Mouse (Mus musculus) limb, embryonic 11.5 days (tissue): ENCODE results near the gene Wnt4. TPM values are rescaled to one million over a fixed set of nuclear protein-coding genes. Genes with fewer than 3 reads are reported as not detected.

Experiments used
- ATAC-seq: fragments of 200-750 bp; cut with Nextera tagmentation; 2 replicates; pipeline ENCODE4 v1.8.0; 2017; ENCODE audit warnings: low read depth; ENCODE audit not compliant: insufficient number of reproducible peaks, low FRiP score, low TSS enrichment
- DNase-seq: peaks from one replicate; pipeline ENCODE4 v3.0.0-alpha.2; 2015; ENCODE audit warnings: low spot score
- H3K27ac ChIP-seq: fragments of 300-500 bp; sonication (generic); replicated peaks from 2 replicates; pipeline ENCODE4 v1.5.1; 2014; ENCODE audit warnings: low read depth, mild to moderate bottlenecking, low read length
- H3K27me3 ChIP-seq: fragments of 300-500 bp; sonication (generic); 2 replicates; pipeline ENCODE4 v1.6.1; 2014; ENCODE audit warnings: mild to moderate bottlenecking, low read length, mixed read lengths; ENCODE audit not compliant: control insufficient read depth, insufficient read depth
- H3K36me3 ChIP-seq: fragments of 300-500 bp; sonication (generic); 2 replicates; pipeline ENCODE4 v1.6.1; 2014; ENCODE audit warnings: mild to moderate bottlenecking, low read length, moderate library complexity, mixed read lengths; ENCODE audit not compliant: control insufficient read depth, insufficient read depth
- H3K4me1 ChIP-seq: fragments of 300-500 bp; sonication (generic); 2 replicates; pipeline ENCODE4 v1.6.1; 2014; ENCODE audit warnings: low read length, mixed read lengths; ENCODE audit not compliant: control insufficient read depth, insufficient read depth
- H3K4me2 ChIP-seq: fragments of 300-500 bp; sonication (generic); 2 replicates; pipeline ENCODE4 v1.6.1; 2014; ENCODE audit warnings: low read depth, mild to moderate bottlenecking, moderate library complexity; ENCODE audit not compliant: severe bottlenecking
- H3K4me3 ChIP-seq: fragments of 300-500 bp; sonication (generic); 2 replicates; pipeline ENCODE4 v1.5.1; 2014; ENCODE audit warnings: low read depth, low read length
- H3K9ac ChIP-seq: fragments of 300-500 bp; sonication (generic); 2 replicates; pipeline ENCODE4 v1.6.1; 2014; ENCODE audit warnings: mild to moderate bottlenecking, low read length
- H3K9me3 ChIP-seq: fragments of 300-500 bp; sonication (generic); 2 replicates; pipeline ENCODE4 v1.6.1; 2016; ENCODE audit warnings: low read length; ENCODE audit not compliant: control insufficient read depth
- WGBS: fragments of 180-500 bp; shearing (Covaris S2); extraction: QIAGEN DNeasy Blood & Tissue Kit; methylation state at CpG from one replicate; pipeline ENCODE4 v1.1.7; 2014; 5-methylcytosine and 5-hydroxymethylcytosine counted together
- polyA plus RNA-seq: library from polyadenylated mRNA; unstranded; fragments of >200 nt; fragmentation: Nextera tagmentation; extraction: Ambion mirVana; gene quantifications from 2 replicates; pipeline ENCODE4 v1.2.1, GENCODE M21; 2014

The Wnt4 gene
- polyA plus RNA-seq, 1 experiment from 2014 or later = 3.5 TPM

- H3K27ac ChIP-seq = no peak overlapping the region
- H3K27me3 ChIP-seq = peaks cover 44% of the 10 kb centered on the region
- no peak overlapping the region for H3K9ac ChIP-seq
- DNase-seq (no peak), ATAC-seq (no peak)
- no peak overlapping the region for H3K4me2 ChIP-seq
- H3K36me3 ChIP-seq = no peaks in the 10 kb centered on the region
- H3K4me1 ChIP-seq = peaks cover 13% of the 10 kb centered on the region
- 19% methylated on average over 6 of the region's 6 CpGs for WGBS
- no peak overlapping the region for H3K4me3 ChIP-seq
- no peaks in the 10 kb centered on the region for H3K9me3 ChIP-seq
Observed at GRCm38 (mm10) chr4:137274304-137274703, 3.0 kb upstream of the Wnt4 start.

- ATAC-seq (peak; percentile 11; the same call in 1 of the 2 replicates), DNase-seq (no peak)
- H3K9ac ChIP-seq = peak overlapping the region; percentile 47
- peak overlapping the region; percentile 45 for H3K4me3 ChIP-seq
- no peaks in the 10 kb centered on the region for H3K36me3 ChIP-seq
- WGBS = 2% methylated on average over 37 of the region's 46 CpGs
- H3K27ac ChIP-seq = no peak overlapping the region
- H3K4me2 ChIP-seq = peak overlapping the region; percentile 96
- H3K4me1 ChIP-seq = peaks cover 13% of the 10 kb centered on the region
- H3K27me3 ChIP-seq = peaks cover 53% of the 10 kb centered on the region
- H3K9me3 ChIP-seq = no peaks in the 10 kb centered on the region
Observed at GRCm38 (mm10) chr4:137276443-137277165, 685 bp upstream of the Wnt4 start.

GRCm38 (mm10) chr4:137277600-137278143 lies 383 bp downstream of the Wnt4 start:
- H3K27ac ChIP-seq = peak overlapping the region; percentile 21; the same call in 1 of the 2 replicates
- H3K4me1 ChIP-seq = peaks cover 16% of the 10 kb centered on the region
- H3K9ac ChIP-seq = peak overlapping the region; percentile 47; the same call in 1 of the 2 replicates
- no peaks in the 10 kb centered on the region for H3K36me3 ChIP-seq
- no peak for ATAC-seq
- WGBS = 0% methylated on average over 60 of the region's 71 CpGs
- peak overlapping the region; percentile 96 for H3K4me2 ChIP-seq
- peak; percentile 43 for DNase-seq
- H3K27me3 ChIP-seq = peaks cover 62% of the 10 kb centered on the region
- H3K4me3 ChIP-seq = peak overlapping the region; percentile 45
- H3K9me3 ChIP-seq = no peaks in the 10 kb centered on the region

GRCm38 (mm10) chr4:137278144-137279040 lies 1.1 kb downstream of the Wnt4 start:
- Histone ChIP-seq H3K9me3 (no peaks in the 10 kb centered on the region), H3K9ac (no peak overlapping the region), H3K27me3 (peaks cover 70% of the 10 kb centered on the region), H3K27ac (no peak overlapping the region), H3K4me2 (peak overlapping the region; percentile 96), H3K4me3 (peak overlapping the region; percentile 45), H3K4me1 (peaks cover 18% of the 10 kb centered on the region), H3K36me3 (no peaks in the 10 kb centered on the region)
- DNase-seq (peak; percentile 47), ATAC-seq (no peak)
- 3% methylated on average over 22 of the region's 22 CpGs for WGBS

GRCm38 (mm10) chr4:137279346-137279745 lies 2.1 kb downstream of the Wnt4 start:
- Histone ChIP-seq H3K4me1 (peaks cover 18% of the 10 kb centered on the region), H3K27me3 (peaks cover 78% of the 10 kb centered on the region), H3K36me3 (no peaks in the 10 kb centered on the region), H3K9ac (no peak overlapping the region), H3K4me3 (no peak overlapping the region), H3K4me2 (no peak overlapping the region), H3K27ac (no peak overlapping the region), H3K9me3 (no peaks in the 10 kb centered on the region)
- DNase-seq (no peak), ATAC-seq (no peak)
- 11% methylated on average over 5 of the region's 5 CpGs for WGBS

GRCm38 (mm10) chr4:137281273-137281672 lies 4.0 kb downstream of the Wnt4 start:
- Histone ChIP-seq H3K9me3 (no peaks in the 10 kb centered on the region), H3K4me3 (no peak overlapping the region), H3K4me1 (peaks cover 18% of the 10 kb centered on the region), H3K27me3 (peaks cover 65% of the 10 kb centered on the region), H3K9ac (no peak overlapping the region), H3K27ac (no peak overlapping the region), H3K36me3 (no peaks in the 10 kb centered on the region), H3K4me2 (no peak overlapping the region)
- 95% methylated on average over 3 of the region's 3 CpGs for WGBS
- DNase-seq (no peak), ATAC-seq (no peak)

- WGBS = 82% methylated on average over 5 of the region's 5 CpGs
- DNase-seq (no peak), ATAC-seq (no peak)
- H3K27ac ChIP-seq = no peak overlapping the region
- no peak overlapping the region for H3K9ac ChIP-seq
- peaks cover 13% of the 10 kb centered on the region for H3K4me1 ChIP-seq
- H3K9me3 ChIP-seq = no peaks in the 10 kb centered on the region
- no peak overlapping the region for H3K4me2 ChIP-seq
- no peaks in the 10 kb centered on the region for H3K36me3 ChIP-seq
- H3K4me3 ChIP-seq = no peak overlapping the region
- peaks cover 57% of the 10 kb centered on the region for H3K27me3 ChIP-seq
Observed at GRCm38 (mm10) chr4:137282122-137282521, 4.8 kb downstream of the Wnt4 start.
